Mouse (Mus musculus): ENCODE data around the gene Tmem204. TPM values are rescaled to one million over a fixed set of nuclear protein-coding genes. Genes with fewer than 3 reads are reported as not detected.

Gene Tmem204
- 4.2 and 7.3 TPM in 2 replicates for polyA plus RNA-seq (2012; rRNA removed)

DNA sequence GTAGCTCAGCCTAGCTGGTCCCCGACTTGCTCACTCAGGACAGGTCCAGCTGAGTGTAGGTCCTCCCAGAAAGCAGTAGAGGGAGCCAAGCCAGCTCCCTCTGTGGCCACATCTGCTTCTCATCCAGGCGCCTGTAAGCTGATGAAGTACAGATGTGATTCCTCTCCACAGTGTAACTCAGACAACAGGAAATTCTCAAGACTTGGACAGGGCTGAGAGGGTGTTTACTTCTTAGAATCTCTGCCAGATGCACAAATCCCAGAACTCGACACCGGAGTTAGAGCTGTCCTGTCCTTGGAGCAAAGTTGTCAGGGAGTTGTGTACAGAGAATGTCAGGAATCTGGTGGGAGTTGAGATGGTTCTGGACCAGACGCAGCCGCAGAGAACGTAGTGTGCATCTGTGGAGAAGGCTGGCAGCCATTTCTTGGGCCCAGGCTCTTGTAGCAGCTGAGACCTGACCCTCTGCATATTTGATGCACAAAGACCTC is at the start of gene Tmem204:
TSS of gene Tmem204 (minus strand) at position 148 of the 488 bp plus-strand sequence.

DNA sequence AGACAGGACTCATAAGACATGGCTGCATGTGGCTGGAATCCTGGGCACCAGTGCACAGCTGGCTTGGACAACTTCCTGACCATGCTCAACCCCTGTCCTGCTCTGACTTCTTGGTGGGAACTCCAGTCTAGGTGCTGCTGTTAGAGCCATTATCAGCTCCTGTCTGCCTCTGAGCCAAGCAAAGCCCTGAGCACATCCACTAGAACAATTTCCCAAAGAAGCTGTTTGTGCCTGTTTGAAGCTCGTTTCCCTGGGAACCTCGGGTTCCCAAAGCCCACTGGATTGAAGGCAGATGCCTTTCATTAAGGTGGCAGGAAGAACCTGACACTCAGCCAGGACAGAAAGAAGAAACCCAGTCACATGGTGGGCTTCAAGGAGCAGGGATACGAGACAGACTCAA is 37.0 kb upstream of the Tmem204 start, which contains the start of gene Ptx4:
TSS of gene Ptx4 (plus strand) at position 355 of the 400 bp plus-strand sequence.

DNA sequence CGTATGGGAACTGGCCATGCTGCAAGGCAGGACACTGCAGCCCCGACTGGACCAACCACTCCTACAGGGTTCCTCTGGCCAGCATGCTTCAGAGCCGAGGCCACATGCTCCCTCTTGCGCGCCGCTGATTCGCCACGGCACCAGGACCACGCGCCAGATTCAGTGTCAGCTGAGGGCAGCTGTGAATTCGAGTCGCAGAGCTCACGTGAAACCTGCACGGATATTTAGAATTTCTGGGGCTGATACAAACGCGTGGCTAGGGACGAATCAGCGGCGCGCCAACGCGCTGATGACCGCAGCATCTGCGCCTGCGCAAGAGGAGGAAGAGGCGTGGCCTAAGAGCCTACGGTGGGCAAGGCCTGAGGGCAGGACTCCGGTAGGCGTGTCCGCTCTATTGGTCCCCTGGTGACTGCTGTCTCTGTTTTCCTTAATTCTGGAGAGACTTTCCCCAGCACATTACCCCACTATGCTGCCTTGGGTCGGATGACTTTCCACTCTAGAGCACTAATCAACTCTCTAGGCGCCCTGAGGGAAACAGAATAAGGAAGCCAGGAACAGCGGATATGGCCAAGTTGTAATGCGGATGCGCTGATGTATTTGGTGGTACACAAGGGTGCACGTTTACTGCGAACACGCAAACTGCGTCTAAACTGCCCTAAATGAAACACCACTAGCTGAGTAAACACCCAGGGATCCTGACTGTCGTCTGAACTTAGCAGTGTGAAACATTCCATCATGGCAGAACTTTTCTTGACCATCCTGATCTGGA is 32.5 kb upstream of the Tmem204 start, which contains the start of gene Telo2:
TSS of gene Telo2 (minus strand) at position 304 of the 769 bp plus-strand sequence.

DNA sequence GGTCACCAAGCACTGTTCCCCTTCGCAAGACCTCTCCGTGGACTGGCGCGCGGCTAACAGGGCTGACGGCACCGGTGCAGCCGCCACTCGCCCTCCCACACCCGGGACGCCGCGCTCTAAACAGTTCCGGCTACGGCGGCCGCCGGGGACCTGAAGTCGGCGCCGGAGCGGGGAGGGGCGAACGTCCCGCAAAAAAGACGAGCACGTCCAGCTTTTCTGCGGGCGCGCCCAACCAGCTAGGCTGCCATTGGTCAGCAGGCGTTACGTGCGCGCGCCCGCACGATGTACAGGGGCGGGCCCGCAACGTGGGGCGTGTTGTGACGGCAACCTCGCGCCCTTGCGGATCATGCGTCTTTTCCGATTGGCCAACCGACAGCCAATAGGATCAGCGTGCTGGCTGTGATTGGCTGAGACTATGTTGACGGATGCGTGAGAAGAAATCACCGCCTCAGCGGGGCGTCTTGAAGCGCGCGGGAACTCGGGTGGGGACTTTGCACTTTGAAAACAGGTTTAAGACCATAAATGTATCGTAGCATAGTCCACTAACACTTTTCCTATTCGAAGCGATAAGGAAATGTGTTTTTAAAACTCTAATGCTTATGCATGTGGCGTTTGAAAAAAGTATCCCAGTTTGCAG is 67.6 kb downstream of the Tmem204 start, which contains the start of the genes Cramp1l and Ift140:
TSS of gene Cramp1l (minus strand) at position 134 of the 637 bp plus-strand sequence.
TSS of gene Ift140 (plus strand) at position 431 of the 637 bp plus-strand sequence.

Other genes with a start within 250 kb of the Tmem204 start
- 22.7 and 23.0 TPM in 2 replicates for gene Hagh, start 243.4 kb downstream of the Tmem204 start, polyA plus RNA-seq (2012; rRNA removed)
- gene Fahd1, start 233.2 kb downstream of the Tmem204 start, polyA plus RNA-seq (2012; rRNA removed), result 15.9 and 17.5 TPM in 2 replicates
- 0.09 and 0.22 TPM in 2 replicates for gene Igfals, start 217.6 kb downstream of the Tmem204 start, polyA plus RNA-seq (2012; rRNA removed)
- gene Nubp2, start 197.2 kb downstream of the Tmem204 start, polyA plus RNA-seq (2012; rRNA removed), result 28.1 and 32.5 TPM in 2 replicates
- gene Spsb3, start 196.9 kb downstream of the Tmem204 start, polyA plus RNA-seq (2012; rRNA removed), result 28.8 and 42.0 TPM in 2 replicates
- 34.6 and 35.0 TPM in 2 replicates for gene Eme2, start 188.5 kb downstream of the Tmem204 start, polyA plus RNA-seq (2012; rRNA removed)
- 85.7 and 98.3 TPM in 2 replicates for gene Mrps34, start 188.5 kb downstream of the Tmem204 start, polyA plus RNA-seq (2012; rRNA removed)
- gene Nme3, start 187.1 kb downstream of the Tmem204 start, polyA plus RNA-seq (2012; rRNA removed), result 48.4 and 48.7 TPM in 2 replicates
- gene Mapk8ip3, start 146.6 kb downstream of the Tmem204 start, polyA plus RNA-seq (2012; rRNA removed), result 157 and 167 TPM in 2 replicates
- 132 and 152 TPM in 2 replicates for gene Jpt2, start 122.9 kb downstream of the Tmem204 start, polyA plus RNA-seq (2012; rRNA removed)
- gene Cramp1l, start 67.8 kb downstream of the Tmem204 start, polyA plus RNA-seq (2012; rRNA removed), result 28.7 and 36.2 TPM in 2 replicates
- 16.7 and 23.6 TPM in 2 replicates for gene Ift140, start 67.5 kb downstream of the Tmem204 start, polyA plus RNA-seq (2012; rRNA removed)
- gene Telo2, start 32.4 kb upstream of the Tmem204 start, polyA plus RNA-seq (2012; rRNA removed), result 31.8 and 44.2 TPM in 2 replicates
- not detected in 2 replicates for gene Ptx4, start 37.2 kb upstream of the Tmem204 start, polyA plus RNA-seq (2012; rRNA removed)
- 27.6 and 29.7 TPM in 2 replicates for gene Clcn7, start 49.8 kb upstream of the Tmem204 start, polyA plus RNA-seq (2012; rRNA removed)
- 0.02 TPM in 2 replicates for gene Ccdc154, start 78.9 kb upstream of the Tmem204 start, polyA plus RNA-seq (2012; rRNA removed)
- gene Gm38655, start 91.9 kb upstream of the Tmem204 start, polyA plus RNA-seq (2012; rRNA removed), result not detected in 2 replicates
- gene BC003965, start 101.0 kb upstream of the Tmem204 start, polyA plus RNA-seq (2012; rRNA removed), result 28.6 and 42.4 TPM in 2 replicates
- 16.4 and 17.0 TPM in 2 replicates for gene Unkl, start 104.8 kb upstream of the Tmem204 start, polyA plus RNA-seq (2012; rRNA removed)
- 42.2 and 53.3 TPM in 2 replicates for gene Gnptg, start 156.5 kb upstream of the Tmem204 start, polyA plus RNA-seq (2012; rRNA removed)
- gene Tsr3, start 156.6 kb upstream of the Tmem204 start, polyA plus RNA-seq (2012; rRNA removed), result 52.3 and 87.6 TPM in 2 replicates
- gene Baiap3, start 172.8 kb upstream of the Tmem204 start, polyA plus RNA-seq (2012; rRNA removed), result 2.9 and 3.1 TPM in 2 replicates
- 632 and 669 TPM in 2 replicates for gene Ube2i, start 191.0 kb upstream of the Tmem204 start, polyA plus RNA-seq (2012; rRNA removed)
- 0.20 TPM in 1 of 2 replicates, not detected in the other for gene Prss34, start 214.8 kb upstream of the Tmem204 start, polyA plus RNA-seq (2012; rRNA removed)
- gene Prss28, start 225.1 kb upstream of the Tmem204 start, polyA plus RNA-seq (2012; rRNA removed), result not detected in 2 replicates
- gene Prss29, start 235.1 kb upstream of the Tmem204 start, polyA plus RNA-seq (2012; rRNA removed), result not detected in 2 replicates

Data from central nervous system, embryonic 11.5 days (tissue).